Mouse (Mus musculus): ENCODE data around the gene 2210408I21Rik.

The 2210408I21Rik gene

GRCm38 (mm10) chr13:77514046-77514445 is 378.7 kb downstream of the 2210408I21Rik start:
- no peak for DNase-seq

- no peak for DNase-seq
Measured at GRCm38 (mm10) chr13:77528960-77529699, 393.8 kb downstream of the 2210408I21Rik start.

GRCm38 (mm10) chr13:77529760-77530159 is 394.4 kb downstream of the 2210408I21Rik start:
- DNase-seq, result no peak

GRCm38 (mm10) chr13:77537466-77537865 is 402.1 kb downstream of the 2210408I21Rik start:
- DNase-seq, result no peak

GRCm38 (mm10) chr13:77547486-77548385 is 412.4 kb downstream of the 2210408I21Rik start:
- no peak for DNase-seq

- DNase-seq, result no peak
Measured at GRCm38 (mm10) chr13:77548386-77548695, 413.0 kb downstream of the 2210408I21Rik start.

- no peak for DNase-seq
Measured at GRCm38 (mm10) chr13:77548750-77549149, 413.4 kb downstream of the 2210408I21Rik start.

GRCm38 (mm10) chr13:77594011-77594410 is 458.7 kb downstream of the 2210408I21Rik start:
- DNase-seq, result no peak

- no peak for DNase-seq
Measured at GRCm38 (mm10) chr13:77615346-77615745, 480.0 kb downstream of the 2210408I21Rik start.

Data from right cerebral cortex, postnatal 14 days (tissue).